Mouse (Mus musculus) induced T-regulatory cell, adult 2 months (primary cell): ENCODE results near the gene Rdh8.

Source experiments
- DNase-seq: peaks from one replicate; pipeline ENCODE4 v3.0.0-alpha.2; 2012; ENCODE audit warnings: low read depth

The Rdh8 gene

GRCm38 (mm10) chr9:20837184-20837947, 19.1 kb downstream of the Rdh8 start:
- DNase-seq, result no peak

GRCm38 (mm10) chr9:20838931-20839330, 20.6 kb downstream of the Rdh8 start:
- no peak for DNase-seq

DNA sequence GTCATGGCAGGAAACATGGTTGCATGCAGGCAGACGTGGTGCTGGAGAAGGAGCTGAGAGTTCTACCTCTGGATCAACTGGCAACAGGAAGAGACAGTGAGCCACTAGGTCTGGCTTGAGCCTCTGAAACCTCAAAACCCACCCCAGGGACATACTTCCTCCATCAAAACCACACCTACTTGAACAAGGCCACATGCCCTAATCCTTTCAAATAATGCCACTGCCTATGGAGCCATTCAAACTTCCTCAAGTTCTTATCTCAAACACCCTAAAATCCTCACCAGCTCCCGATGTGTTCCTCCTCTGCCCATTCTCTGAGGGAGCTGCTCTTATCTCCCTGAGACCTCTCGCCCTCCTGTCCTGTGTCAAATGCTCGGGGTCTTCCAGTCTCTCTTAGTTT, 23.9 kb downstream of the Rdh8 start:
- DNase-seq, result no peak

- peak; percentile 39 for DNase-seq
These were observed 24.4 kb downstream of the Rdh8 start for GRCm38 (mm10) chr9:20842670-20843069.

GRCm38 (mm10) chr9:20850179-20850578, 31.9 kb downstream of the Rdh8 start:
- no peak for DNase-seq

- peak; percentile 84 for DNase-seq
These were observed 38.8 kb downstream of the Rdh8 start for GRCm38 (mm10) chr9:20857131-20857530.

DNA sequence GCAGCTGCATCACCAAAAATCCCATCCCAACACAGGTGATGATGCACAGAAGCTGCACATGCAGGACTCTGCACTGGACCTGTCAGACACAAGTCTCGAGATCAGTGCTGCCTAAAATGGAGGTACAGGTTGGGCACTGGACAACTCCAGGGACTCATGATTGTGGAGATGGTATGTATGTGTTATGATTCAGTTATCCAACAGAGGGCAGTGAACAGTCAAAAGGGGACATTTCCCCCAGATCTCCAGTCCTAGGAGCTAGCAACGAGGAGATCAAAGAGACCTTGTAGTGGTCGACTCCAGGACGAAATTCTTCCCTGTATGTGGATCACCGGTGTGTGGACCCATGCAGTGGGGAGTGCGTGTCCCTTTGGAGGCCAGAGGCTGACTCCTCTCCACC, 41.6 kb downstream of the Rdh8 start:
- no peak for DNase-seq

DNA sequence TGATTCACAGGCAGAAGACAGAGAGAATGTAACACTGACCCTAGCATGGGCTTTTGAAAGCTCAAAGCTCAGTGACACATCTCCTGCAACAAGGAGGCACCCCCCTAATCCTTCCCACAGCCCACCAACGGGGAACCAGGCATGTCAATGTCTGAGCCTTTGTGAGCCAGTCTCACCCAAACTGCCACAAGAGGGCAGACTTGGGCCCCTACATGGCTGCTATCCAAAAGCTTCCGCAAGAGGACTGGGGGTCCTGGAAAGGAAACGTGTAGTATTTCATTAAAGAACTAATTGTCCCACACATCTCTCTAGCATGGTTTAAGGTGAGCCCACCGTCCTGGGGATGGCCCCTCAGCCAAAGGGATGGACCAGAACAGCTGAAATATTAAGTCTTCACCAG, 43.5 kb downstream of the Rdh8 start:
- peak; percentile 59 for DNase-seq

GRCm38 (mm10) chr9:20862225-20862624, 43.9 kb downstream of the Rdh8 start:
- DNase-seq, result no peak

DNA sequence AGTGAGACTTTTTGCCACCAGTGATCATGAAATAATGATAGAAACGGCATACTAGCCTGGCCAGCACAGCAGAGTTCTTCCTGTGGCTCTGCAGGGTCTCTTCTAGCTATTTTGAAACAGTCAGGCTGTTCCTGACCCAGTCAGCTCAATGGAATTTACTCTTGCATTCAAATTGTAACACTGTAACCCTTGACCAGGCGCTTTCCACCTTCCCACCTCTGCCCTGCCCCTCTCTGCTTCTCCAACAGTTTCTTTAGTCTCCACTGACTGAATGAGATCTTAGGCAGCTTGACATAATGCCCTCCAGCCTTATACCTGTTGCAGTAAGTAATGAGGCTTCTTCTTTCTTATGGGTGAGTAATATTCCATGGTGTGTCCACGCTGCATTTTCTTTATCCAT, 48.6 kb downstream of the Rdh8 start:
- no peak for DNase-seq

DNA sequence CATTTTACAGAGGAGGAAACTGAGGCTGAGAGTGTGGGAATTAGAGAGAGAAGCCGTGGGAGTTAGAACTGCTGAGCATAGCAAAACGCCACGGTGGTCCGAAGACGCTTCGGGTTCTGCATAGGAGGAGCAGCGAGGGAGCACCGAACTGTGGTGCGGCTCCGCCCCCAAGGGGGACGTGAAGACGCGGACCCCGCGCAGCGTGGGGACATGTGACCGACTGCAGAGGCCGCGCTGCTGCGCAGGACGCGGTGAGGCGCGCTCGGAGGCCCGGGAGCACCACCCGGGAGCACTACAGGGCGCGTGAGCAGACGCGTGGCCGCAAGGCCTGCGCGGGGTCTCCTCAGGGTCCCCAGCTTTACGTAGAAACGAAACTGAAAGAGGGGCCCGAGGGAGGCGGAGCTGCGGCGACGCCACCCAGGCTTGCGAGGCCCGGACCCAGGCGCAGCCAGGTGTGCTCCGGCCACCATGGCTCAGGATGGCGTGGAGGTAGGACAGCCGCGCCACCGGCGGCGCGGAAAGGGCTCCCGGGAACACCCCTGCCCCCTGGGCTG, 50.2 kb downstream of the Rdh8 start, which contains the start of gene A230050P20Rik:
Gene A230050P20Rik, plus strand, starts transcription at position 195 of the 554 bp plus-strand sequence.
- DNase-seq, result peak; percentile 71

- DNase-seq, result peak; percentile 47
These were observed 50.9 kb downstream of the Rdh8 start for GRCm38 (mm10) chr9:20869246-20869645.

DNA sequence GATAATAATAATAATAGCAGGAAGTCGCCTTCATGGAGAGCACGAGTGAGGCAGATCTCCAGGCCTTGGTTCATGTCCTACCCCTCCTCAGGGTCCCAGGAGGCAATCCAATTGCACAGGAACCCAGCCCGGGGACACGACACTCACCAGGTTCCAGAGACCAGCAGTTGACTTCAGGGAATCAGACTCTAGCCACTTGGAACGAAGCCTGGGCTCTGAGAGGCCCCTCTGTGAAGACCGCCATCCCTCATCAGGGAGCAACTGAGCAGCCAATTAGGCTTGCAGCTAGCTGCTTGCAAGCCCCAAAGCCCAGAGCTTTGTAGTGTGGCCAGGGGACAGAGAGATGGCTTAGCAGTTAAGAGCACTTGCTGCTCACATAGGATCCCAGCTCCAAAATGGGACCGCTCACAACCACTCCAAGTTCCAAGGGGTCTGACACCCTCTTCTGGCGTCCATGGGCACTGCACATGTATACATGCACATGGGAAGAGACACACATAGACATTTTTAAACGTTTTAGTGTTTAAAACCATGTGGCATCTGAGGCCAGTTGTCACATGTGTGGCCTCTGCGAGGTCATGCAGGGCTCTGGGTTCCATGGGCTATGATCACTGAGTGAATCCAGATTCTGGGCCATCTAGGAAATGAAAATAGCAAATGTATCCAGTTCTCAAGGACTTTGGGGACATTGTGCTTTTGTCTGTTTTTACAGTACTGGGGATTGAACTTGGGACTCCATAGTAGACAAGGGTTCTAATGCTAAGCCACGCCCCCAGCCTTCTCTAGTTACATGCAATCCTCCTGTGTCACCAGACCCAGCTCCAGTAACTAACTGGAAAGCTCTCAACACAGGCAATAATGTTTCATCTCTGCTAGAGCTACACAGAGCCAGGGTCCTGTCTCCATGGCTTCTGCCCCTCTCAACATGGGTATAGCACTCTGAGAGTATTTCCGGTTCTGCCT, 52.2 kb downstream of the Rdh8 start:
- no peak for DNase-seq

- DNase-seq, result no peak
These were observed 54.7 kb downstream of the Rdh8 start for GRCm38 (mm10) chr9:20872991-20873390.

- no peak for DNase-seq
These were observed 55.2 kb downstream of the Rdh8 start for GRCm38 (mm10) chr9:20873521-20873920.

DNA sequence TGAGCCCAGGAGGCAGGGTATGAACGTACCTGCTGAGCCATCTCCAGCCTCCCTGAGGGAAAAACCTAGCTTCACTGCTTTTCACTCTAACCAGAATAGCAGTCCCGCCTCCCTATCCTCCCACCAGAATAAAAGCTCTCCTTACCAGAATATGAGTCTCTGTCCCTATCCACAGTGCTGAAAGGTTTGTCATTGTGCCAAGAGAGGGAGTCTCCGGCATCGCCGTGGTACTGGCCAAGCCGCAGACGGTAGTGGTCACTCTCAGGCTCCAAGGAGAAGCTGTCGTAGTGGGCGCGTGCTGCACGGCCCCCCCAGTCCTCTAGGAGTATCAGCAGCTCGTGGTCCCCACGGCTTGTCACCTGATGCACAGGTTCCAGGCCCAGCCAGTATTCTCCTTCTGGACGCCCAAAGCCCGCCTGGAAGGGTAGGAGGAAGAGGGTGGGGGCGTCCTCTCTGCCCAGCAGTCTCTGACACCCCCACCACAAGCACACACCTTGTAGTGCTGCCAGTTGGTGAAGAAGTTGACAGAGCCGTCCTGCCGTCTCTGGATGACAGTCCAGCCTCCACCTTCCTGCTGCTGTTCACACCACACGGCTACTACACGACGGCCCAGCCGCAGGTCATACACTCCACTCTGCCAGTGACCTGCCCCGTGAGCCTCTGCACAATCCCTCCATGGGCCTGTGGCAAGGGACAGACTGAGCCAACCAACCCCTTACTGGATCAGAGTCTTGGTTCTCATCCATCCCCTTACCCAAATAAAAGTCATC, 56.9 kb downstream of the Rdh8 start:
- DNase-seq, result no peak
